Mouse (Mus musculus) kidney, adult 2 months (tissue): Measurements from ENCODE around the gene Isoc2a.

ENCODE experiments used
- CTCF ChIP-seq: fragments of 200-500 bp; conservative IDR thresholded peaks from 2 replicates; pipeline ENCODE4 v1.5.1; 2011; ENCODE audit warnings: low read depth, mild to moderate bottlenecking, control low read depth, low read length, moderate library complexity, mixed read lengths; ENCODE audit not compliant: insufficient read depth, insufficient read length
- POLR2A ChIP-seq: fragments of 200-500 bp; IDR thresholded peaks from one replicate; pipeline ENCODE4 v1.6.1; 2011; ENCODE audit warnings: low read depth, low read length, control low read depth

DNA sequence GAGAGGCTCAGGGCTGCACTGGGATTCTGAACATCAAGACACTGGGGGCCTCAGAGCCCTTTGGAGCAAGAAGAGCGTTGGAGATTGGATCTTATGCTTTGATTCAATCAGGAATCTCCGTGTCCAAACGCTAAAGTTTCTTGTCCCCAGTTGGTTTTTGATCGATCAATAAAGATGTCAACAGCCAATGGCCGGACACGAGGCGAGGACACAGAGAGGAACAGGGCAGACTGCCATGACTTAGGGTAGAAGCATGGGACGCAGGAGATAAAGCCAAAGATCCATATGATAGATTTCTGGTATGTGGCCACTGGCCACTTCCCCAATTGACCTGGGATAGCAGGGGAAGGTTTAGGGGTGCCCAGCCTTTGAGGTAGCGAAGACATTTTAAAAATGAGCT is 20.4 kb upstream of the Isoc2a start:
- TF ChIP-seq POLR2A (no peak), CTCF (no peak)
